Mouse (Mus musculus): ENCODE data around the gene Stx1a.

Stx1a gene

DNA sequence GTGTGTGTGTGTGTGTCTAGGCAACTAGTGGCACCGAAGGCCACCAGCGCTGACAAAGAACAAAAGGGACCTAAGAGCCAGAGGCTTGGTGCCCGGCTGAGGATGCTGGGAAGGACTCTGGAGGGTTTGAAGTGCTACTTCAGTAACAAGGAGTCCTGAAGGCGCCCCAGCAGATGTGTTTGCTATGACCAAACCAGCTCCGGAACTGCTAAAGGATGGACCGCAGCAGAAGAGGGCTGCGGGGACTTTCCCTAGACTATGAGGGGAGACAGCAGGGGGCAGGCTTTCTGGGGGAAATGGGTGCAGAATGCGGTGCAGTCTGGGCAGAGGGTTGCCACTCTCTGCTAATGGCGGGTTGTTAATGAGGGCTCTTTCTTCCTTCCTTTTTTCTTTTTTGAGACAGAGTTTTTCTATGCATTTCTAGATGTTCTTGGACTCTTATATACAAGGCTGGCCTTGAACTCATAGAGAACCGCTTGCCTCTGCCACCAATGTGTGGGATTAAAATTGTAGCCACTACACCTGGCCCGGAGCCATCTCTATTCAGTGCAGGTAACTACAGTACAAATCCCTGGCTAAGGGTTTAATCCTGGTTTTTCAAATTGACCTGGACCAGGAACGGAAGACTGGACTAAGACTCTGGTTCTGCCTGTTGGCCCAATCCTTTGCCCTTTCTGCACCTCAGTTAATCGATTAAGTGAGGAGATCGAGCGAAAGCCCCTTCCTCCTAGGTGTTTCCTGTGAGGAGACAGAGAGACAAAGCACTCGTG is 15.3 kb upstream of the Stx1a start:
- DNase-seq (ENCODE audit: low spot score in 2 of 2): no peak

DNA sequence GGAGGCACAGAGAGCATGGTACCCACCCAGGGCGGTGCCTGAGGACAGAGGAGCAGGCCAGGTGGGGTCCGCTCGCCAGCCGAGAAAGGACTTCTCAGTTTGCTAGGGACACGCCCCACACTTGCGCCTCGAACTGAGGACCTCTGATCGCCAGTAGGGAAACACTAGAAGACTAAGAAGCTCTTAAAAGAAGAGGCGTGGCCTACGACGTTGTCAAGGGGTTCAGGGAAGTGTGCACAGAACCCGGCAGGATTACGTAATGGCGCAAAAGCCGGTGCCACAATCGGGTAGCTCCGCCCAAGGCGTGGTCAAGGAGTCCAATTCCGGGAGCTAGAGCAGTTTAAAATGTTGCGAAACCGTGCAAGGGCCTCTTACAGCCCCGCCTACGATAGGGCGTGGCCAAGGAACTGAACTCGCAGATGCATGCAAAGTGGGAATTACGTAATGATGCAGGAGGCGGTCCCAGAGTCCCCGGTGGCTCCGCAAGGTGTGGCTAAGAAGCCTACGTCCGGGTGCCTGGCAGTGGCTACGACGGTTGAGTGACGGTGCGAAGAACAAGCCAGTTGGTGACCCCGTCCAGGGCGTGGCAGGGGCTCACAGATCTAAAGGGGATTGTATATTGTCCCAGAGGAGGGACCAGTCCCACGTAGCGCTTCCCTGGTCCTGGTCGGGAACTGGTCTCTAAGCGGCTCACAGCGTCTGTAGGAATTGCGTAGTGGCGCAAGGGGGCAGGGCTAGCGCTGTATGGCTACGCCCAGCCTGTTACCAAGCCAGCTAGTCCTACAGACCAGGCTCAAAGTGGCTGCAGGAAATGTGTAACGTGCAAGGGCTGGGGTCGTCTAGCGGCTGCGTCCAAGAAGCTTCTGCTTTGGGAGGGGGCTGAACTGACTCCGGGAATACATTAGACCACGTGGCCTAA is 14.4 kb upstream of the Stx1a start, which contains the start of gene Abhd11:
Gene Abhd11, plus strand, starts transcription at position 482 of the 919 bp plus-strand sequence.
- peak; percentile 95 to 99 for DNase-seq (ENCODE audit: low spot score in 2 of 2)

DNA sequence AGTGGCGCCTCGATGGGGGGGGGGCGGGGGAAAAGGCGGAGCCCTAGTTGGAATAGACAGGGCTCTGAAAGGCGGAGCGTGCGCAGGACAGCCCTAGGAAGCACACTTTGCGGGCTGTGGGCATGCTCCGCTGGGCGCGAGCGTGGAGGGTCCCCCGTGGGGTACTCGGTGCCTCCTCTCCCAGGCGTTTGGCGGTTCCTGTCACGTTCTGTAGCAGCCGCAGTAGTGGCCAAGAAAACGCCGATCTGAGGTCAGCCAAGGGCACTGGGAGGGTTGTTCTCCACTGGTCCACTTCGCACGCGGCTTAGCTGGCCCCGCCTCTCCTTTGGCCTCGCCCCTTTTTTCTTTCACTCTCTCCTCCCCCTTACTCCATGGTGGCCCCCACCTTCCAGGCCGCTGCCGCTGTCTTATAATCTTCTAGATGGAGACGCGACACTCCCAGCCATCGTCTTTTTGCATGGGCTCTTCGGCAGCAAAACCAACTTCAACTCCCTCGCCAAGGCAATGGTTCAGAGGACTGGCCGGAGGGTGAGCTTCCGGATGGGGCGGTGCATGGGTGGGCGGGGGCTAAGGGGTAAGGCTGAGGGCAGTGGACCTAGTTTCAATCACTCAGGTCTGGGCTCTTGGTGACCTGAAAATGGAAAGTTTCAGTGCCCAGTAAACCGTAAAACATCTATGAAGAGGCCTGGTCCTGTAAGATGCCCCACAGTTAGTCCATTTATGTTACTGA is 13.5 kb upstream of the Stx1a start:
- peak; percentile 88 to 92 for DNase-seq (ENCODE audit: low spot score in 2 of 2)

DNA sequence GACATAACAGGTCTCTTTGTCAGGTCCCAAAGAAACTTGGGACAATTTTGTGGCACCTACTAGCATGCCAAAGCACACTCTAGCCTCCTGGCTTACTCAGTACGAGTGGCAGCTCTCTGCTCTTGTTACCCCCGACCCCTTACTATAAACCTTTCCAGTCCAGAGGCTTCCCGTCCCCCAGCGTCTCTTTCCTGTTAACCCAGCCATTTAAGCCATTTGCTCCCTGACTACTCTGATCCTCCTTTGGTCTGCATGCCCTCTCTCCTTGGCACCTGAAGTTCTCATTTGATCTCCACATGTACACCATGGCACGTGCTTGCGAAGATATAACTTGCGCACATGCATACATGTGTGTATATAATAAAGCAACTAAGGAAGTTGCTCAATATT is 13.0 kb upstream of the Stx1a start:
- DNase-seq (ENCODE audit: low spot score in 2 of 2): no peak

DNA sequence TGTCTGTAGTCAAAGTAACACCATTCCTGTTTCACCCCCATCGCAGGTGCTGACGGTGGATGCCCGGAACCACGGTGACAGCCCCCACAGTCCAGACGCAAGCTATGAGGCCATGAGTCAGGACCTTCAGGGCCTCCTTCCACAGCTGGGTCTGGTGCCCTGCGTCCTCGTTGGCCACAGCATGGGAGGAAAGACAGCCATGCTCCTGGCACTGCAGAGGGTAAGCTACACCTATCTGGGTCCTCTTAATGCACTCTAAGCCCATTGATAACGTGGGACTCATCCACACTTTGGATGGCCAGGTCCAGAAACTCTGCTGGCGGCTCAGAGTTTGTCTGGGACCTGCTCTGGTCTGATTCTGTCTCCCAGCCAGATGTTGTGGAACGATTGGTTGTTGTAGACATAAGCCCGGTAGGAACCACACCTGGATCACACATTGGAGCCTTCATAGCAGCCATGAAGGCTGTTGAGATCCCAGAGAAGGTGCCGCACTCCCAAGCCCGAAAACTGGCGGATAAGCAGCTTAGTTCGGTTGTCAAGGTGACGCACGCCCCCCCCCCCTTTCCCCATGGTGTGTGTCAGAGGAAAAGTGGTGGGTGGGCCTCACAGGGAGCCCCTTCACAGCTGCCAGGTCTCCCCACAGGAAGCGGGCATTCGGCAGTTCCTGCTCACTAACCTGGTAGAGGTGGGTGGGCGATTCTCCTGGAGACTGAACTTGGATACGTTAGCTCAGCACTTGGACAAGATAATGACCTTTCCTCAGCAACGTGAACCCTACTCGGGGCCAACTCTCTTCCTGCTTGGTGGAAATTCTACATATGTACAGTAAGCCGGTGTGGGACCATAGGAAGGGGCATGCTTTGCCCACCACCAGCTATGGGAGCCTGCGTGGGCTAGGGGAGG is 12.2 kb upstream of the Stx1a start:
- DNase-seq (ENCODE audit: low spot score in 2 of 2): no peak

DNA sequence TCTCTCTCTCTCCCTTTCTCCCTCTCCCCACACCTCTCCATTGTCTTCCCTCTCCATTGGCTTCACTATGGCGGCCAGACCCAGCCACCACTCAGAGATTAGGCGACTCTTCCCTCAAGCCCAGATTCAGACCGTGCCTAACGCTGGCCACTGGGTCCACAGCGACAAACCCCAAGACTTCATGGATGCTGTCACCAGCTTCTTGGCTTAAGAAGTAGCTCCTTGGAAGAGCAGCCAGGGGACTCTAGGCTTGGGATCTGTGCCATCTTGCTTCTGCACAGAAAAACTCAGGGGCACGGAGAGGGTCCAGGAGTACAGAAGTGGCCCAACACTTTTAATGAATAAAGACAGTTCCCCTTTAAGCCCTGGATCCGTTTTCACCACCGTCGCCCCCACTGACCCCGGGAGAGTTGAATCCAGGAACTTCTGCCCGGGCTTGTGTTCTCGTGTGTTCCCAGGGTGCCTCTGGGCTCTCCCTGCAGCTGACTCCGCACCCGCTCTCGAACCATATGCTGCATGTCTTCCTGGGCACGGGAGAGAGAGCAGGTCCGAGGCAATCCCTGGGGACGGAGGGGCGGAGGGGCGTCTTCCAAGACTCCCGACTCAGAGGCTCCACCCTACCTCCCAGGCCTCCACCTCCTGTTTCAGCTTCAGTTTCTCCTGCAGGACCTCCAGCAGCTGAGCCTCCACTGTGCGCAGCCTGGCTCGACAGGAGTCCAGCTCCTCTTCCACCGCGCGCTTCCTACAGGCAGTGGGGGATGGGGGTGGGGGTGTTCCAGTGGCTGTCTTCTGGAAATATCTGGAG is 11.3 kb upstream of the Stx1a start:
- no peak for DNase-seq (ENCODE audit: low spot score in 2 of 2)

DNA sequence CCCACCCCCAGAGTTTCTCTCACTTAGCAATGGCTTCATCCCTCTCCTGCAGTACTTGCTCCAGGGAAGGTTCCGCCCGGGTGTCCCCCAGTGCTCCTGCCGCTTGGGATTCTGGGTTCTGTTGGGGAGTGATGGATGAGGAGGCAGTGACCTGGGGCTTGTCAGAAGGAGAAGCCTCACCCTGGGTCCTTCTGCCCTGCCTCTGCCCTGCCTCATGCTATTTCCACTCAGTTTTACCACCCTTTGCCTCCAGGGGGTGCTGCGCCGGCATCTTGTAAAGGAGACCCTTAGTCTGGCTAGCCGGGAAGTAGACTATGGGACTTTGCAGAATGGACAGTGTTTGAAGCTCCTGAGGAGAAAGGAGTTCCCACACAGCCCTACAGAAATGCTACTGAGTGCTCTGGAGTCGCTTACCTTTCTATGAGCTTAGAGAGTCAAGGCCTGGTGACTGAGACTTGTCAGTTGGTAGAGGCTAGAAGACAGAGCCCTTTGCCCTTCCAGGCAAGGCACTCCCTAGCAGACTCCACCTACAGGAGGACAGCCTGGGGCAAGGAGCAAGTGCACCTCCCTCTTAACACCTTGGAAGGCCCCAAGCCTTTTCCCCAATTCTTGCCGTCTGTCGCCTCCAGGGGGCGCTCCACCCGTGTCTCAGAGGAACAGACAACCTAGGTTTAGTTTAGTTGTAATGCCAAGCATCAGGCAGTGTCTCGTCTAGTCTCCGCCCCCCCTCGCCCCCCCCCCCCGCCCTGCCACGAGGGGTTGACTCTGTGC is 10.4 kb upstream of the Stx1a start:
- peak; percentile 60 to 73 for DNase-seq (ENCODE audit: low spot score in 2 of 2)

DNA sequence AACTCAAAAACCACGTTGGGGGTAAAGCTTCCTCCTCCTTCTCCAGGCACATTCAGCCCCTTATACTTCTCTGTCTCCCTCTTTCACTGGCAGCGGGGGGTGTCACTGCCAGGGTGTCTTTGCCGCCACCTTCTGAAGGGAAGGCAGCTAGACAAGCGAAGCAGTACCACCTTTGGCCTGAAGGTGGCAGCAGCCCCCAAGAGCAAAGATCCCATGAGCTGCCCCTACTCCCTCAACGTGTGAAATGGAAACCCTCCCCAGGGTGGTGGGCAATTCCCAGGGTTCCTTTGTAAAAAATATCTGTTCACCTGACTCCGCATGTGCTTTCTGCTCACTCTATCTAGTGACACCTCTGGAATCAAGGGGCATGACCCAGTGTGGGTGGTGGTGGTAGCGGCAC is 7.8 kb upstream of the Stx1a start:
- peak; percentile 69 to 82 for DNase-seq (ENCODE audit: low spot score in 2 of 2)

DNA sequence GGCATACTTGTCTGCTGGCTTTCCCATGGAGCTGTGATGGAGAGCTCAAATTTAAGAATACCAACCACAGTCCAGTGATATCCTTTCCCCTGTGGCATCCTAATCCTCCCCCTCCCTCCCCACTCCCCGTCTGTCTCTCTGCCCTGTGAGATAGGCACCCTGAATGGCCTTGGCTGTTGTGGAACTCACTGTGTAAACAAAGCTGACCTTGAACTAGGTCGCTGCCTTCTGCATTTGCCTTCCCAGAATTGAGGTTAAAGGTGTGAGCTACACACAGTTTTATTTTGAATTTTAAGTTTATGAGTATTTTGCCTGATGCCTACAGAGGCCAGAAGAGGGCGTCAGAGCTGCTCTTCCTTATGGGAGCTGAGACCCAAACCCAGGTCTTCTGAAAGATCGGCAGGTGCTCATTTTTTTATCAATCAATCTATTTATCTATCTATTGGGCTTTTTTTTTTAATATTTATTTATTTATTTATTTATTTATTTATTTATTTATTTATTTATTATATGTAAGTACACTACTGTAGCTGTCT is 7.0 kb upstream of the Stx1a start:
- DNase-seq (ENCODE audit: low spot score in 2 of 2): no peak

DNA sequence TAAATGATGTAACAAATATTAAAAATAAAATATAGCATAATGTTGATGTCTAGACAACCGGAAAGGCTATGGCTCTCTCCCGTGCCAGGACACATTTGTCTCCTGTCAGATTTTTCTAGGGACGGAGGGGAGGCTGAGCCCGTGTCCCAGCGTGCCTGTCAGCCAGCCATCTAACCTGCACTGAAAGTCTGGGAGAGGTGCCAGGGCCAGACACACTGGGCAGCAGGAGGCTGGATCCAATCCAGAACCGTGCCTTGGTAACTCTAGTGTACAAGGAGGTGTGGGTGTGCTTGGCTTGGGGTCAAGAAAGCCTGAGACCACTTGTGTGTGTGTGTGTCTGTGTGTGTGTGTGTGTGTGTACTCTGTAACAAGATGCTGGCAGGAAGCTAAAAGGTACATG is 1.5 kb upstream of the Stx1a start:
- peak in 1 of 2 experiments; percentile 61 for DNase-seq (ENCODE audit: low spot score in 2 of 2)

DNA sequence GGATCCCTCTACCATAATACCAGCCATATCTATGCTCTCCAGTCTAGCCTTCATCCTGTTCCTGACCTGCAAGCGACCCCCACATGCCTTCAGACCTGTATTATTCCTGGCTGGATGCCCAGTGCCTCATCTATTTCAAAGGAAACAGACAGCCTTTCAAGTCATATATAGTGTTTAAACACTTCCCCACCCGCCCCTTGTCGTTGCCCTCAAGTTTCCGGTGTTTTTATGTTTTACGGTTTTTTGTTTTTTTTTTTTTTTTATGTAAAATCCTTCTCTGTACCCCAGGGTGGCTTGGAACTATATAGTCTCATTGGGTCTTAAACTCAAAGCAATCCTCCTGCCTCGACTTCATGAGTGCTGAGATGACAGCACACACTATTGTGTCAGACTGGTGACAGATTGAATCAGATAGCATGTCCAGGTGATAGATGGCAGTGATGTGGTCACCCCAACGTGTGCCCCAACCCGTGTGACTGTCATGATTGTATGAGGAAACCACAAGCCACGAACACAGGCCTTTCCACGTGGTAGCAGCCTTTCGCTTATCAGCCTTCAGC is 1.5 kb downstream of the Stx1a start:
- no peak for DNase-seq (ENCODE audit: low spot score in 2 of 2)

DNA sequence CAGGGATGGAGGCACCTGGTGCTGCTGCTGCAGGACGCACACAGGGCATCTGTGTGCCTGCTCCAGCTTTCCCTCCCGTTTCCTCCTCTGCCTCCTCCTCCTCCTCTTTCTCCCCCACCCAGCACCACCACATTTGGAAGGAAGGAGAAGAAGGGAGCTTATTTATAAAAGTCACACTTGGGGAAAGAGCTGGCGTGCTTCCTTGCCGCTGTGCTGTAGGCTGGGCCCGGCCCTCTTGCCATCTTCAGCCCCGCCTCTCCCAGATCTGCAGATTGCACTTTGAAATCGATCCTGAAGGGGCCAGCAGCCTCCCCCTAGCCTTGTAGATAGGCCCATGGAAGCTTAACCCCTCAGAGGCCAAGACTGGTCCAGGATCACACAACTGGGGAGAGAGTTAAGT is 2.6 kb downstream of the Stx1a start:
- no peak for DNase-seq (ENCODE audit: low spot score in 2 of 2)

DNA sequence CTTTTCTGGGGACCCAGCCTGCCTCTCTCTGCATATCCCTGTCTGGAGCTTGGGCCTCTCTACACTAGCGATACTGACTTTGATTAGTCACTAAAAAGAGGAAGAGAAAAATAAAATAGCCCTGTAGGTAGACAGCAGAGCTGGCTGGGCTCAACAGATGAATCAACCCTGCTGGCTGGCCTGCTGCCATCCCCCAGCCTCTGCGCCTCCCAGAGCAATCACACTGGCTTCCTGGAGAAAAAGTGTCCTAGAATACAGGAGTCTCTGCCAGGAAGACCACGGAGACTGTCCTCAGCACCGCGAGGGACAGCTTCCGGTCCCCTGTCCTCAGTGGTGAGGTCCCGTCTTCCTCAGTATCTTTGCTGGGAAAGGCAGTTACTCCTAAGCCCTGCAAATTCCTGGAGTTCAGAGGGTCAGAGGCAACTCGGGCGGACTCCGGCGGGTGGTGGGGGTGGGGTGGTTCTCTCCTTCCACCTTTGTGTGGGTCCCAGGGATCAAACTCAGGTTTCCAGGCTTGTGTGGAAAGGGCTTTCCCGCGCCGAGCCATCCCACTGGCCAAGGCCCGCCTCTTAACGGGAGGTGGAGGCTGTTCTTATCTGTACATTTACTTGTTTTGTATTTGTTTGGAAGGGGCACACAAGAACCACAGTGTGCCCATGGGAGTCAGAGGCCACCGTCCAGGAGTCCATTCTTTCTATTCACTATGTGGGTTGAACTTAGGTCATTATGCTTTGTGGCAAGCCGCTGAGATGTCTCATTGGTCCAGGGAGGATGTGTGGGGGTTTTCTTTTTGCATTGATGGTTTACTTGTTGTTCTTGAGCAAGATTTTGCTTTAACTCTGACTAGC is 5.9 kb downstream of the Stx1a start:
- DNase-seq (ENCODE audit: low spot score in 2 of 2): peak; percentile 44 to 52

DNA sequence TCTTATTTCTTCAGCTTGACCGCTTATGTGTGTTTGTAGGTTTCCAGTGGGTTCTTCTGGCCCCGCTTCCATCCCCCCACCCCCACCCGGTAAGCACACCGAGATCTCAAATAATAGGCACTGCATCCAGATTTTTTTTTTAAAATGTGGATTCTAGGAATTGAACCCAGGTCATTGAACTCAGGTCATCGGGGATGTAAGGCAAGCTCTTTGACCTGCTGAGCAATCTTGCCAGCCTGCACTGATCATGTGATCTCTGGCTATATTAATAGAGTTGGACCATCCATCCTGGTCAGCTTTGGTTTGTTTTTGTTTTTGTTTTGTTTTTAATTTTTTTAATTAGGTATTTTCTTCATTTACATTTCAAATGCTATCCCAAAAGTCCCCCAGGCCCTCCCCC is 9.3 kb downstream of the Stx1a start:
- DNase-seq (ENCODE audit: low spot score in 2 of 2): no peak

DNA sequence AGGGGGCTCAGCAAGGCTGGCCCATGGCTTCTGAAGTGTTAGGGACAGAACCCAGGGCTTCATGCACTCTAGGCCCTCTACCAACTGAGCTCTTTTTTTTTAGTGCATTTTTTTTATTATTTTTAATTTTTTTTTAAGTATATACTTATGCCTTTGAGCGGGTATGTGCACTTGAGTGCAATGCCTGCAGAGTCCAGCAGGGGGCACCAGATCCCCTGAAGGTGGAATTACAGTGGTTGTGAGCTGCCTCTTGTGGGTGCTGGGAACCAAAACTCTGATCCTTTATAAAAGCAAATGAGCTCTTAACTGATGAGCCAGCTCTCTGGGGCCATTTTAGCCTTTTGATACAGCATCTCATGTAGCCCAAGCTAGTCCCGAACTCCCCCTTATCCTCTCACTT is 11.3 kb downstream of the Stx1a start:
- DNase-seq (ENCODE audit: low spot score in 2 of 2): no peak

DNA sequence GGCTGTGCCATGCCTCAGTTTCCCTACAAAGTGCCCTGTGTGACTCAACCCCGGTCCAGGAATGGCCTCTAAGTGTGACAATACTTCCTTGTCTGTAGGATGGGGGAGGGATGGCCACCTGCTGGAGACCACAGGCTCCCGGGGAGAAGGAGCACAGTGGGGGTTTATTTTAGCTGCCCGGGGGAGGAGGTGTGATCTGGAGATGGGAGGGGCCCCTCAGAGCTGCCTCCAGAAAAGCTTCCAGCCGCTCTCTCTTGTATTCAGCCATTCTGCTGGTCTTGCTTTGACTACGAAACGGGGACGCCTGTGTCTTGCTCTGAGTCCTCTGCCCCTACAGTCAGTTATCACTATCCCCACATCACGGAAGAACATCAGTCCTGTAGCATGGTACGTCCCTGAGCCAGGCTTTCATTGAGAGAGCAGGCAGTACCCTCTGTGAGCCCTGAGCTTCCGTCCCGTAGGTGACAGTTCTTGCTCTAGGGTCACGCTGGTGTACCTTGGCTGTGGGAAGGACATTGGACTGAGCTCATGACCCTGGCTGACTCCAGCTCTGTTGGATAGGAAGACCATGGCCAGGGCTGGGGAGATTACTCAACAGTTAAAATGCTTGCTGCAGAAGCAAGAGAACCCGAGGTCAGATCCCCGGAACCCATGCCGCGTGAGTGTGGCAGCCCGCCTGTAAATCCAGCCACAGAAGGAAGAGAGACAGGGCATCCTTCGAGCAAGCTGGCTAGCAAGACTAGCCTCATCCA is 12.5 kb downstream of the Stx1a start:
- DNase-seq (ENCODE audit: low spot score in 2 of 2): no peak

DNA sequence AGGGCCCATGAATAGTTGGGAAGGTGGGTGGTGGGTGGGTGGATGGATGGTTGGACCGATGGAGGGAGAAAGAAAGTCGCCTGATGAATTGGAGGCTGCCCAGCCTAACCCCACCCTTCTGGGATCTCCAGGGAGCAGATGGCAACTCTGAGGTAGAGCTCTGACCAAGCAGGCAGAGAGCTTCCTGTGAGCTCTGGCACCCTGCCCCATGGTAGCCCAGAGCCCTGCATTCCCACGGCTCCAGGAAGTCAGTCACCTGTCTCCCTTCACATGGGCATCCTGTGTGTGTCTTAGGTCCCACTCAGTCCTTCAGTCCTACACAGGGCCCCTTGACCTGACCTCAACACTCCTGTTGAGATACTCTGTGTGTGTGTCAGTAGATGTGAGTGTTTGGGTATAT is 14.7 kb downstream of the Stx1a start:
- no peak for DNase-seq (ENCODE audit: low spot score in 2 of 2)

Measured in urinary bladder, postnatal 36 days (tissue).